Mouse (Mus musculus) liver, embryonic 14.5 days (tissue): Measurements from ENCODE around the gene Gpr87. TPM values are rescaled to one million over a fixed set of nuclear protein-coding genes. Genes with fewer than 3 reads are reported as not detected.

ENCODE experiments used
- ATAC-seq: fragments of 200-750 bp; cut with Nextera tagmentation; 2 replicates; pipeline ENCODE4 v1.8.0; 2017; ENCODE audit warnings: moderate number of reproducible peaks, mild to moderate bottlenecking, moderate library complexity; ENCODE audit not compliant: insufficient read depth
- DNase-seq, 3 experiments: peaks; one replicate each; pipeline ENCODE4 v3.0.0-alpha.2; 2012 to 2013; ENCODE audit warnings: low read depth in 3 of 3, low spot score in 3 of 3
- H3K27ac ChIP-seq: fragments of 300-500 bp; sonication (generic); 2 replicates; pipeline ENCODE4 v1.5.1; 2014; ENCODE audit warnings: moderate library complexity, mild to moderate bottlenecking, control low read depth, inconsistent platforms
- H3K27me3 ChIP-seq: fragments of 300-500 bp; sonication (generic); 2 replicates; pipeline ENCODE4 v1.6.1; 2014; ENCODE audit warnings: mild to moderate bottlenecking, low read length, moderate library complexity; ENCODE audit not compliant: control insufficient read depth, insufficient read depth
- H3K36me3 ChIP-seq: fragments of 300-500 bp; sonication (generic); replicated peaks from 2 replicates; pipeline ENCODE4 v1.6.1; 2014; ENCODE audit warnings: low read depth; ENCODE audit not compliant: control insufficient read depth, insufficient read depth
- H3K4me1 ChIP-seq, 2 experiments: fragments of 200-500 bp in 1 of 2; fragments of 300-500 bp in 1 of 2; sonication (generic) in 1 of 2; replicated peaks; 2 replicates each; pipeline ENCODE4 v1.6.1; 2012 to 2014; ENCODE audit warnings: antibody characterized with exemption in 1 of 2, inconsistent platforms in 1 of 2, low read length in 1 of 2; ENCODE audit not compliant: control insufficient read depth in 2 of 2, insufficient read depth in 2 of 2
- H3K4me2 ChIP-seq: fragments of 300-500 bp; sonication (generic); 2 replicates; pipeline ENCODE4 v1.6.1; 2014; ENCODE audit warnings: low read depth, mild to moderate bottlenecking, control low read depth, moderate library complexity
- H3K4me3 ChIP-seq, 2 experiments: fragments of 200-500 bp in 1 of 2; fragments of 300-500 bp in 1 of 2; sonication (generic) in 1 of 2; 2 replicates each; pipeline ENCODE4 v1.5.1; 2012 to 2014; ENCODE audit warnings: low read depth in 2 of 2, low read length in 2 of 2, mild to moderate bottlenecking in 2 of 2, control low read depth in 1 of 2, inconsistent platforms in 1 of 2, moderate library complexity in 1 of 2; ENCODE audit not compliant: insufficient read depth in 1 of 2
- H3K9ac ChIP-seq: fragments of 300-500 bp; sonication (generic); replicated peaks from 2 replicates; pipeline ENCODE4 v1.6.1; 2014; ENCODE audit warnings: mild to moderate bottlenecking, control low read depth, moderate library complexity
- H3K9me3 ChIP-seq: fragments of 300-500 bp; sonication (generic); 2 replicates; pipeline ENCODE4 v1.6.1; 2016; ENCODE audit warnings: low read length, mixed read lengths; ENCODE audit not compliant: control insufficient read depth
- CTCF ChIP-seq: IDR thresholded peaks from 2 replicates; pipeline ENCODE4 v1.5.1; 2016; ENCODE audit warnings: antibody characterized with exemption, low read depth, control low read depth
- EP300 ChIP-seq: IDR thresholded peaks from 2 replicates; pipeline ENCODE4 v1.6.1; 2016; ENCODE audit warnings: antibody characterized with exemption, low read depth
- WGBS: fragments of 180-500 bp; shearing (Covaris S2); extraction: QIAGEN DNeasy Blood & Tissue Kit; methylation state at CpG from one replicate; pipeline ENCODE4 v1.1.7; 2014; ENCODE audit not compliant: insufficient replicate concordance; 5-methylcytosine and 5-hydroxymethylcytosine counted together
- polyA plus RNA-seq, 2 experiments: library from polyadenylated mRNA; depleted of rRNA in 1 of 2; stranded (reverse) in 1 of 2; unstranded in 1 of 2; fragments of >200 nt; fragmentation: Nextera tagmentation in 1 of 2; extraction: Ambion mirVana in 1 of 2; gene quantifications; 2 replicates each; pipeline versions ENCODE4 v1.2.1 to v1.2.3; 2012 to 2014

The Gpr87 gene
- polyA plus RNA-seq, 2 experiments: not detected

GRCm38 (mm10) chr3:59131966-59132365, 62.9 kb downstream of the Gpr87 start:
- TF ChIP-seq EP300: no peak
- TF ChIP-seq CTCF: no peak
- Histone ChIP-seq H3K27me3 (no peaks in the 10 kb centered on the region), H3K4me2 (no peak overlapping the region), H3K27ac (no peak overlapping the region), H3K9ac (no peak overlapping the region), H3K36me3 (no peaks in the 10 kb centered on the region), H3K4me1 (peaks cover 0 to 22% of the 10 kb centered on the region in 2 experiments; a peak in 3 of 4 replicates), H3K4me3 (no peak overlapping the region), H3K9me3 (no peaks in the 10 kb centered on the region)
- DNase-seq: no peak
- 47% methylated on average over 4 of the region's 4 CpGs for WGBS
- ATAC-seq: no peak

- Histone ChIP-seq H3K9ac (no peak overlapping the region), H3K36me3 (no peaks in the 10 kb centered on the region), H3K27ac (no peak overlapping the region), H3K9me3 (no peaks in the 10 kb centered on the region), H3K4me2 (no peak overlapping the region), H3K4me3 (no peak overlapping the region), H3K4me1 (peaks cover 0 to 22% of the 10 kb centered on the region in 2 experiments; a peak in 3 of 4 replicates), H3K27me3 (no peaks in the 10 kb centered on the region)
- DNase-seq: no peak
- 51% methylated on average over 4 of the region's 4 CpGs for WGBS
- ATAC-seq: no peak
- TF ChIP-seq EP300: no peak
- no peak for TF ChIP-seq CTCF
Observed at GRCm38 (mm10) chr3:59131081-59131480, 63.8 kb downstream of the Gpr87 start.

- no peak overlapping the region for H3K27ac ChIP-seq
- TF ChIP-seq EP300 (no peak), CTCF (no peak)
- H3K4me3 ChIP-seq: peak overlapping the region; percentile 17 to 24; a peak in 1 of 4 replicates
- WGBS: 28% methylated on average over 8 of the region's 8 CpGs
- peaks cover 0 to 26% of the 10 kb centered on the region in 2 experiments; a peak in 3 of 4 replicates for H3K4me1 ChIP-seq
- no peak overlapping the region for H3K9ac ChIP-seq
- H3K4me2 ChIP-seq: peak overlapping the region; percentile 37
- peak in 2 of 3 experiments; percentile 20 to 28 for DNase-seq
- no peaks in the 10 kb centered on the region for H3K36me3 ChIP-seq
- peak; percentile 38; the same call in 1 of the 2 replicates for ATAC-seq
- H3K9me3 ChIP-seq: no peaks in the 10 kb centered on the region
- no peaks in the 10 kb centered on the region for H3K27me3 ChIP-seq
Observed at GRCm38 (mm10) chr3:59130431-59130830, 64.5 kb downstream of the Gpr87 start.

GRCm38 (mm10) chr3:59129547-59129946, 65.4 kb downstream of the Gpr87 start:
- no peak overlapping the region for H3K9ac ChIP-seq
- WGBS: 56% methylated on average over 3 of the region's 3 CpGs
- H3K9me3 ChIP-seq: no peaks in the 10 kb centered on the region
- peak overlapping the region in 1 of 2 experiments; percentile 6; a peak in 1 of 4 replicates for H3K4me3 ChIP-seq
- TF ChIP-seq EP300 (no peak), CTCF (no peak)
- no peaks in the 10 kb centered on the region for H3K27me3 ChIP-seq
- ATAC-seq: no peak
- peak overlapping the region; percentile 7; the same call in 1 of the 2 replicates for H3K4me2 ChIP-seq
- H3K27ac ChIP-seq: no peak overlapping the region
- DNase-seq: no peak
- H3K36me3 ChIP-seq: no peaks in the 10 kb centered on the region
- H3K4me1 ChIP-seq: peaks cover 0 to 33% of the 10 kb centered on the region in 2 experiments; a peak in 3 of 4 replicates

Other genes starting within 250 kb of the Gpr87 start
- gene Med12l, start 189.3 kb downstream of the Gpr87 start, polyA plus RNA-seq (2012; rRNA removed): 0.57 TPM in 2 replicates
- gene Med12l, start 189.3 kb downstream of the Gpr87 start, polyA plus RNA-seq (2014; fragmentation: Nextera tagmentation; extraction: Ambion mirVana): 0.51 and 0.63 TPM in 2 replicates
- 0.25 and 0.32 TPM in 2 replicates for gene Gpr171, start 93.3 kb downstream of the Gpr87 start, polyA plus RNA-seq (2012; rRNA removed)
- gene Gpr171, start 93.3 kb downstream of the Gpr87 start, polyA plus RNA-seq (2014; fragmentation: Nextera tagmentation; extraction: Ambion mirVana): 0.67 and 1.0 TPM in 2 replicates
- gene P2ry14, start 41.5 kb downstream of the Gpr87 start, polyA plus RNA-seq (2012; rRNA removed): 2.5 TPM in 2 replicates
- 3.6 and 4.1 TPM in 2 replicates for gene P2ry14, start 41.5 kb downstream of the Gpr87 start, polyA plus RNA-seq (2014; fragmentation: Nextera tagmentation; extraction: Ambion mirVana)
- gene P2ry13, start 15.8 kb upstream of the Gpr87 start, polyA plus RNA-seq (2012; rRNA removed): 2.0 TPM in 2 replicates
- 2.8 and 3.0 TPM in 2 replicates for gene P2ry13, start 15.8 kb upstream of the Gpr87 start, polyA plus RNA-seq (2014; fragmentation: Nextera tagmentation; extraction: Ambion mirVana)
- gene P2ry12, start 67.8 kb upstream of the Gpr87 start, polyA plus RNA-seq (2012; rRNA removed): 1.1 and 1.2 TPM in 2 replicates
- 1.9 and 2.5 TPM in 2 replicates for gene P2ry12, start 67.8 kb upstream of the Gpr87 start, polyA plus RNA-seq (2014; fragmentation: Nextera tagmentation; extraction: Ambion mirVana)
- 0.18 and 0.26 TPM in 2 replicates for gene Igsf10, start 149.3 kb upstream of the Gpr87 start, polyA plus RNA-seq (2012; rRNA removed)
- 0.28 and 0.38 TPM in 2 replicates for gene Igsf10, start 149.3 kb upstream of the Gpr87 start, polyA plus RNA-seq (2014; fragmentation: Nextera tagmentation; extraction: Ambion mirVana)